Mouse (Mus musculus): ENCODE data around the gene Ucp3.
A peak's percentile ranks its signal among the peaks of the same experiment; 100 is the strongest.

DNA sequence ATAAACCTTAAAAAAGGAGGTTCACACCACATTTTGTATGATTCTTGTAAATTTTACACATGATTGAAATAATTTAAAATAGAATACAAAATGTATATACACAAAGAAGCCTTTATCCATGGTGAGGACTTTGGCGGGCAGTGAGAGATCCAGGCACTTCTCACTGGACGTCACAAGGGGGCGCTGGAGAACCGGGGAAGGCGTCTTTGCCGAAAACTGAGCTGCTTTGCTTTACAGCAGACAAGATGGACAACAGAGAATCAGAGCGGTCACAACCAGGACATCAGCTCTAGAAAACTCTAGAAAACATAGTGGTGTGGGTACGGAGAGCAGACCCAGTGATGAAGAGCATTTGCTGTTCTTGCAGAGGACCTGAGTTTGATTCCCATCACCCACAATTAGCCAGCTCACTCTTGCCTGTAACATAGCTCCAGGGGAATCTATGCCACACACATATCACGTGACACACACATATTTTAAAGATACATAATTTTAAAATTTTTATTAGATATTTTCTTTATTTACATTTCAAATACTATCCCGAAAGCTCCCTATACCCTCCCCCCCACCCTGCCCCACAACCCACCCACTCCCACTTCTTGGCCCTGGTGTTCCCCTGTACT, 48.0 kb downstream of the Ucp3 start:
- no peak for TF ChIP-seq POLR2A (IDR thresholded peaks at IDR 0.05; ENCODE audit: borderline replicate concordance, low read depth, low read length)
- TF ChIP-seq CTCF (IDR thresholded peaks at IDR 0.05; ENCODE audit: low read depth, low read length) = peak; percentile 85
